Mouse (Mus musculus) spleen, adult 2 months (tissue): ENCODE measurements around the gene Zfp787. TPM values are rescaled to one million over a fixed set of nuclear protein-coding genes. Genes with fewer than 3 reads are reported as not detected.

Experiments used
- DNase-seq, 2 experiments: peaks; one replicate each; pipeline versions ENCODE4 v3.0.0 to v3.0.0-alpha.2; 2012 to 2021; ENCODE audit warnings: low spot score in 2 of 2, low read depth in 1 of 2
- H3K27ac ChIP-seq: fragments of 200-500 bp; 2 replicates; pipeline ENCODE4 v1.5.1; 2012; ENCODE audit warnings: low read length, inconsistent platforms; ENCODE audit not compliant: insufficient read depth
- H3K27me3 ChIP-seq: fragments of 200-500 bp; 2 replicates; pipeline ENCODE4 v1.6.1; 2012; ENCODE audit warnings: mild to moderate bottlenecking, moderate library complexity, low read length, inconsistent platforms; ENCODE audit not compliant: control insufficient read depth, insufficient read depth
- H3K36me3 ChIP-seq: fragments of 200-500 bp; 2 replicates; pipeline ENCODE4 v1.6.1; 2012; ENCODE audit warnings: mild to moderate bottlenecking, low read length, inconsistent platforms; ENCODE audit not compliant: control insufficient read depth, insufficient read depth
- H3K4me1 ChIP-seq: fragments of 200-500 bp; 2 replicates; pipeline ENCODE4 v1.6.1; 2011; ENCODE audit warnings: inconsistent platforms; ENCODE audit not compliant: control insufficient read depth, insufficient read depth, insufficient read length
- H3K4me3 ChIP-seq: fragments of 200-500 bp; 2 replicates; pipeline ENCODE4 v1.5.1; 2011; ENCODE audit warnings: mild to moderate bottlenecking, inconsistent platforms; ENCODE audit not compliant: insufficient read depth, insufficient read length; ENCODE audit errors: extremely low read depth
- CTCF ChIP-seq: fragments of 200-500 bp; IDR thresholded peaks from 2 replicates; pipeline ENCODE4 v1.5.1; 2011; ENCODE audit warnings: mild to moderate bottlenecking, inconsistent platforms; ENCODE audit not compliant: insufficient read depth, insufficient read length, insufficient replicate concordance; ENCODE audit errors: extremely low read depth
- POLR2A ChIP-seq: fragments of 200-500 bp; IDR thresholded peaks from 2 replicates; pipeline ENCODE4 v1.6.1; 2011; ENCODE audit warnings: low read depth, low read length, inconsistent platforms
- WGBS: fragments of 180-500 bp; shearing (Covaris S2); methylation state at CpG from one replicate; pipeline ENCODE4 v1.1.7; 2018; 5-methylcytosine and 5-hydroxymethylcytosine counted together
- polyA plus RNA-seq: library from polyadenylated mRNA; depleted of rRNA; stranded (reverse); fragments of >200 nt; gene quantifications from 2 replicates; pipeline ENCODE4 v1.2.3, GENCODE M21; 2012; rRNA removed

Zfp787 gene
- polyA plus RNA-seq, 1 experiment, result 34.5 TPM

DNA sequence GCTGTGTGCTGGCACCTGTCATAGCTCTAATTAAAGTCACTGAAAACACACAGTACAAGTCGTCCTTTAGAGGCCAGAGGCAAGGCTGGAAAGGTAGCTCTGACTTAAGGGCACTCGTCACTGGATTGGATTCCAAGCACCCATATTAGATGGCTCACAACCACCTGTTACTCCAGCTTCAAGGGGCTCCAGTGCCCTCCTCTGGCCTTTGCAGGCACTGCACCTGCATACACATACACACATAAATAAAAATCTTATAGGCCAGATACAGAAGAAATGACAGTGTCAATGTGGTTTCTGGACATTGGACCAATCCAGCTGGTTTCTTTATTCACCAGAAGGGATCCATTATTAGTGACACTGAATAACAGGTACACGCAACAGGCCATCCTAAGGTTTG is 36.3 kb downstream of the Zfp787 start:
- Histone ChIP-seq H3K36me3 (no peaks in the 10 kb centered on the region), H3K27me3 (no peaks in the 10 kb centered on the region; the same call in 1 of the 2 replicates), H3K27ac (no peak overlapping the region), H3K4me1 (no peaks in the 10 kb centered on the region), H3K4me3 (no peak overlapping the region)
- TF ChIP-seq CTCF (no peak), POLR2A (no peak)
- no peak for DNase-seq
- 77% methylated on average over 3 of the region's 3 CpGs for WGBS

Other genes starting within 250 kb of the Zfp787 start
- not detected in 2 replicates for gene Vmn1r65, start 145.0 kb downstream of the Zfp787 start, polyA plus RNA-seq
- gene Nlrp4c, start 110.8 kb downstream of the Zfp787 start, polyA plus RNA-seq, result not detected in 2 replicates
- 20.2 and 29.7 TPM in 2 replicates for gene Zfp444, start 16.2 kb upstream of the Zfp787 start, polyA plus RNA-seq
- not detected in 2 replicates for gene Galp, start 41.1 kb upstream of the Zfp787 start, polyA plus RNA-seq
- gene Zscan5b, start 66.3 kb upstream of the Zfp787 start, polyA plus RNA-seq, result not detected in 2 replicates
- not detected in 2 replicates for gene Epp13, start 96.7 kb upstream of the Zfp787 start, polyA plus RNA-seq
- 0.35 and 0.44 TPM in 2 replicates for gene Zfp667, start 130.6 kb upstream of the Zfp787 start, polyA plus RNA-seq
- 0.56 and 0.77 TPM in 2 replicates for gene Zfp583, start 175.3 kb upstream of the Zfp787 start, polyA plus RNA-seq
- 0.02 and 0.08 TPM in 2 replicates for gene Gm3854, start 187.8 kb upstream of the Zfp787 start, polyA plus RNA-seq
- gene Zfp78, start 207.3 kb upstream of the Zfp787 start, polyA plus RNA-seq, result 0.13 and 0.29 TPM in 2 replicates
- 1.3 and 1.4 TPM in 2 replicates for gene Zfp28, start 227.3 kb upstream of the Zfp787 start, polyA plus RNA-seq
- gene Smim17, start 242.7 kb upstream of the Zfp787 start, polyA plus RNA-seq, result not detected in 2 replicates